8 mouse cellular contexts compared by ENCODE assay signal in the genomic region with DNA sequence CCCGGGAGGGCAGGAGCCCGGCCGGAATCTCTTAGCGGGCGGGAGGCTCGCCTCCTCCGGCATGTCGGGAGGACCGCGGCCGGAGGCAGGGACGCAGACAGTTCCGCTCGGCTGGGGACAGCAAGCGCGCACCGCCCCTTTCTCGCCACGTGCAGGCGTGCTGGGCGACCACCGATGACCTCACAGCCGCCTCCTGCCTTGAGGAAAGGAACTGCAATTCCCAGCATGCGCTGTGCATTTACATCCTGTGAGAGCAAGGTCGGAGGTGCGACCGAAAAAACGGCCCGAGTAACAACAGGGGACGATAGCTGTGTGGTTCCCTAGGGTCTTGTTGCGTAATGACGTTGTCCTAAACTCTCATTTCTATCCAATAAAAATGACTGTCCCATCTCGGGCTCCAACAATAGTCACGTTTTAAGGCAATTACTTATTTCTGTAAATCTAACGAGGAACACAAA. TPM values are rescaled to one million over a fixed set of nuclear protein-coding genes. Genes with fewer than 3 reads are reported as not detected.
A peak's percentile ranks its signal among the peaks of the same experiment; 100 is the strongest.
DNase-seq lines count a peak whose midpoint lies in the region; ATAC-seq and TF ChIP-seq lines count a peak whose summit lies in the region.

A gene (minus strand): TSS at position 122 of the 458 bp plus-strand sequence.

- peaks cover 21% of the 10 kb centered on the region for H3K36me3 ChIP-seq in embryonic facial prominence, embryonic 14.5 days (ENCODE audit: control insufficient read depth, insufficient read depth, low read length)
- H3K36me3 ChIP-seq in heart, adult 2 months (ENCODE audit: control insufficient read depth, insufficient read depth, low read length): peaks cover 14% of the 10 kb centered on the region
- H3K36me3 ChIP-seq in limb, embryonic 13.5 days: peaks cover 34% of the 10 kb centered on the region
- peaks cover 7% of the 10 kb centered on the region; the same call in 1 of the 2 replicates for H3K36me3 ChIP-seq in midbrain, embryonic 16.5 days (ENCODE audit: control insufficient read depth, insufficient read depth, low read length)

- peak; percentile 96 for TF ChIP-seq EP300 in heart, adult 2 months (IDR thresholded peaks at IDR 0.05; ENCODE audit: insufficient read depth, low read depth, low read length)

- DNase-seq in 3T3-L1 (ENCODE audit: low read depth, low spot score): peak; percentile 99
- peak; percentile 89 to 93 for DNase-seq in adrenal gland, postnatal 4 days (ENCODE audit: low spot score in 2 of 2)
- peak; percentile 100 for DNase-seq in embryonic facial prominence, embryonic 14.5 days (ENCODE audit: low spot score)
- DNase-seq in heart, adult 2 months: peak; percentile 95 to 97
- DNase-seq in kidney, adult 8-10 months: peak; percentile 96 to 97
- peak; percentile 87 to 94 for DNase-seq in spleen, postnatal 10 days (ENCODE audit: low spot score in 2 of 2)

- peak within 1 kb of the TSS; percentile 68 for H3K27ac ChIP-seq in embryonic facial prominence, embryonic 14.5 days (replicated peaks; ENCODE audit: low read depth, low read length)
- H3K27ac ChIP-seq in heart, adult 2 months: peak within 1 kb of the TSS; percentile 68
- H3K27ac ChIP-seq in limb, embryonic 13.5 days: peak within 1 kb of the TSS; percentile 70; the same call in 1 of the 2 replicates
- peak within 1 kb of the TSS; percentile 81 for H3K27ac ChIP-seq in midbrain, embryonic 16.5 days (ENCODE audit: low read length)

- under 1% methylated on average over 27 of the region's 35 CpGs for WGBS in embryonic facial prominence, embryonic 14.5 days
- under 1% methylated on average over 35 of the region's 35 CpGs for WGBS in heart, adult 2 months
- under 1% methylated on average over 35 of the region's 35 CpGs for WGBS in limb, embryonic 13.5 days
- under 1% methylated on average over 35 of the region's 35 CpGs for WGBS in midbrain, embryonic 16.5 days

- H3K27me3 ChIP-seq in embryonic facial prominence, embryonic 14.5 days (replicated peaks; ENCODE audit: control insufficient read depth, insufficient read depth, low read length): no peaks in the 10 kb centered on the region
- no peaks in the 10 kb centered on the region for H3K27me3 ChIP-seq in heart, adult 2 months (ENCODE audit: control insufficient read depth, insufficient read depth, low read length)
- no peaks in the 10 kb centered on the region for H3K27me3 ChIP-seq in limb, embryonic 13.5 days
- no peaks in the 10 kb centered on the region for H3K27me3 ChIP-seq in midbrain, embryonic 16.5 days (ENCODE audit: control insufficient read depth, insufficient read depth, low read depth, low read length)

- peak within 1 kb of the TSS; percentile 69 for H3K4me2 ChIP-seq in embryonic facial prominence, embryonic 14.5 days (ENCODE audit: low read depth, low read length)
- H3K4me2 ChIP-seq in limb, embryonic 13.5 days (replicated peaks): peak within 1 kb of the TSS; percentile 91
- H3K4me2 ChIP-seq in midbrain, embryonic 16.5 days (ENCODE audit: low read length): peak within 1 kb of the TSS; percentile 99

- no peaks in the 10 kb centered on the region; the same call in 1 of the 2 replicates for H3K79me2 ChIP-seq in heart, adult 2 months (replicated peaks; ENCODE audit: control insufficient read depth, insufficient read depth, low read length)

- TF ChIP-seq CTCF in heart, adult 2 months (IDR thresholded peaks at IDR 0.05): peak; percentile 65

- H3K4me1 ChIP-seq in embryonic facial prominence, embryonic 14.5 days (ENCODE audit: control insufficient read depth, insufficient read depth, low read length): peaks cover 13% of the 10 kb centered on the region
- H3K4me1 ChIP-seq in heart, adult 2 months (ENCODE audit: control insufficient read depth, insufficient read depth, low read length): peaks cover 8% of the 10 kb centered on the region
- H3K4me1 ChIP-seq in limb, embryonic 13.5 days: peaks cover 13% of the 10 kb centered on the region
- peaks cover 18% of the 10 kb centered on the region for H3K4me1 ChIP-seq in midbrain, embryonic 16.5 days (ENCODE audit: control insufficient read depth, insufficient read depth, low read length)

- peak; percentile 69 for TF ChIP-seq POLR2A in heart, adult 2 months (IDR thresholded peaks at IDR 0.05; ENCODE audit: insufficient read depth, low read depth, low read length)

- peak; percentile 98 for ATAC-seq in embryonic facial prominence, embryonic 14.5 days (ENCODE audit: low read depth)
- peak; percentile 99 for ATAC-seq in limb, embryonic 13.5 days (ENCODE audit: low FRiP score, low read depth)
- ATAC-seq in midbrain, embryonic 16.5 days: peak; percentile 98

- peak within 1 kb of the TSS; percentile 96 for H3K4me3 ChIP-seq in embryonic facial prominence, embryonic 14.5 days (ENCODE audit: low read depth, low read length)
- peak within 1 kb of the TSS; percentile 78 for H3K4me3 ChIP-seq in heart, adult 2 months
- peak within 1 kb of the TSS; percentile 93 for H3K4me3 ChIP-seq in limb, embryonic 13.5 days
- peak within 1 kb of the TSS; percentile 90 for H3K4me3 ChIP-seq in midbrain, embryonic 16.5 days (ENCODE audit: low read depth, low read length)

- no peaks in the 10 kb centered on the region for H3K9me3 ChIP-seq in embryonic facial prominence, embryonic 14.5 days (ENCODE audit: control insufficient read depth, low read length)
- no peaks in the 10 kb centered on the region for H3K9me3 ChIP-seq in limb, embryonic 13.5 days
- no peaks in the 10 kb centered on the region for H3K9me3 ChIP-seq in midbrain, embryonic 16.5 days (replicated peaks; ENCODE audit: control insufficient read depth, low read length, poor library complexity, severe bottlenecking)

- intact Hi-C loops in heart, adult 2 months (cut with DNase I): loop anchor here (1.0 to 2.0 kb wide), 2 partner anchors 15 to 22 kb away; a partner anchor contains a TSS

- H3K9ac ChIP-seq in embryonic facial prominence, embryonic 14.5 days (ENCODE audit: low read depth, low read length): peak within 1 kb of the TSS; percentile 74
- peak within 1 kb of the TSS; percentile 83 for H3K9ac ChIP-seq in heart, adult 2 months (ENCODE audit: low read depth, low read length)
- H3K9ac ChIP-seq in limb, embryonic 13.5 days: peak within 1 kb of the TSS; percentile 80
- H3K9ac ChIP-seq in midbrain, embryonic 16.5 days (ENCODE audit: low read depth, low read length): peak within 1 kb of the TSS; percentile 84

RNA-seq across cellular contexts. Expression of the gene that starts here (rescaled TPM):
- 10 to 100 TPM; 32.4 to 32.6 TPM for total RNA-seq in adrenal gland, postnatal 4 days (2021)
- 20.3 and 21.3 TPM in 2 replicates for polyA plus RNA-seq in embryonic facial prominence, embryonic 14.5 days (2014; fragmentation: Nextera tagmentation; extraction: Ambion mirVana)
- 10 to 100 TPM in 1 of 2 experiments, 1 to 10 TPM in 1; 8.5 to 10.2 TPM for total RNA-seq in heart, adult 2 months (2021)
- polyA plus RNA-seq in heart, adult 2 months (2012; rRNA removed): 12.9 and 18.9 TPM in 2 replicates
- polyA plus RNA-seq in limb, embryonic 13.5 days (2015; fragmentation: Nextera tagmentation; extraction: Ambion mirVana): 20.5 and 23.1 TPM in 2 replicates
- 15.7 and 16.2 TPM in 2 replicates for polyA plus RNA-seq in midbrain, embryonic 16.5 days (2015; fragmentation: Nextera tagmentation; extraction: Ambion mirVana)

Comparison
In these comparisons a context has a peak if more than half of its experiments do, and no peak if none do; other contexts are left out.
1. Peak in every context shown above with its lines: DNase-seq, ATAC-seq, H3K4me3 ChIP-seq and H3K27ac ChIP-seq.